Mouse (Mus musculus): ENCODE data around the gene Adam1b. TPM values are rescaled to one million over a fixed set of nuclear protein-coding genes. Genes with fewer than 3 reads are reported as not detected.

Gene Adam1b
- polyA plus RNA-seq, 2 experiments = 0.18 TPM; not detected in 1

DNA sequence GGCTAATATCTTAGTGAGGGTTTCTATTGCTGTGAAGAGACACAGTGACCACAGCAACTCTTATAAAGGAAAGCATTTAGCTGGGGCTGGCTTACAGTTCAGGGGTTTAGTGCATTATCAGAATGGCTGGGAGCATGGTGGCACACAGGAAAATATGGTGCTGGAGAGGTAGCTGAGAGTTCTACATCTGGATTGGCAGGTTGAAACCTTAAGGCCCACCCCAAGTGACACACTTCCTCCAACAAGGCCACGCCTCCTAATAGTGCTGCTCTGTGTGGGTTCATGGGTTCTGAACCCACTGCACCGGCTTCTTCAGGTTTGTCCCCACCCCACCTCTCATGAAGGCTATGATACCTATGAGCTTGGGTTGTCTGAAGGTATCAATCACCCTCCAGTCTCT, 30.8 kb downstream of the Adam1b start:
- 90% methylated on average over 2 of the region's 2 CpGs for WGBS
- Histone ChIP-seq H3K9ac (ENCODE audit: low read depth, low read length, severe bottlenecking) (no peak overlapping the region), H3K4me2 (replicated peaks; ENCODE audit: low read depth, low read length, severe bottlenecking) (no peak overlapping the region), H3K4me3 (replicated peaks; ENCODE audit: low read length) (no peak overlapping the region), H3K36me3 (ENCODE audit: control insufficient read depth, insufficient read depth, low read length) (no peaks in the 10 kb centered on the region), H3K9me3 (ENCODE audit: control insufficient read depth, low read length) (no peaks in the 10 kb centered on the region), H3K27me3 (ENCODE audit: control insufficient read depth, insufficient read depth, low read length) (no peaks in the 10 kb centered on the region), H3K27ac (replicated peaks; ENCODE audit: low read depth, low read length) (no peak overlapping the region), H3K4me1 (ENCODE audit: control insufficient read depth, insufficient read depth, low read length) (no peaks in the 10 kb centered on the region)
- no peak for TF ChIP-seq POLR2A (IDR thresholded peaks at IDR 0.05; ENCODE audit: borderline replicate concordance, extremely low read depth, insufficient read depth, insufficient read length)
- DNase-seq (ENCODE audit: low spot score) = no peak
- ATAC-seq (ENCODE audit: low FRiP score, low read depth) = no peak

DNA sequence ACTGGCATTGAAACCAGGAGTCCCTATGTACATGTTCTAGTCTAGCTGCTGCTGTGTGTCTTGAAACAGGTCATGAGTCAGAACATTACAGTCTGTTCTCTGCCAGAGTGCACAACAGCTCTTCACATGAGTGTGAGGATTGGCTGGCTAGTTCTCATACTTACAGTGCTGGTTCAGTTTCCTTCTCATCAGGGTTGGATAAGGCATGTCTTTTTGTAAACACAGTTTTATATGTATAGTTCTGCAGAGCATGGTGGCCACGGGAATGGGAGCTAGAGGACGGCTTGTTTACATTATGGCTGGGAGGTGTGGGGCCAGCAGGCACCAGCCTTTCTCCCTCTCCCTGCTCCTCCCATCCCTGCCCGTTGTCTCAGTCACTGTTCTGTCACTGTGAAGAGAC, 33.7 kb downstream of the Adam1b start:
- 23% methylated on average over 3 of the region's 3 CpGs for WGBS
- Histone ChIP-seq H3K27me3 (ENCODE audit: control insufficient read depth, insufficient read depth, low read length) (no peaks in the 10 kb centered on the region), H3K4me1 (ENCODE audit: control insufficient read depth, insufficient read depth, low read length) (no peaks in the 10 kb centered on the region), H3K9ac (ENCODE audit: low read depth, low read length, severe bottlenecking) (no peak overlapping the region), H3K36me3 (ENCODE audit: control insufficient read depth, insufficient read depth, low read length) (no peaks in the 10 kb centered on the region), H3K9me3 (ENCODE audit: control insufficient read depth, low read length) (no peaks in the 10 kb centered on the region), H3K27ac (replicated peaks; ENCODE audit: low read depth, low read length) (no peak overlapping the region), H3K4me2 (replicated peaks; ENCODE audit: low read depth, low read length, severe bottlenecking) (no peak overlapping the region), H3K4me3 (replicated peaks; ENCODE audit: low read length) (no peak overlapping the region)
- ATAC-seq (ENCODE audit: low FRiP score, low read depth) (no peak), DNase-seq (ENCODE audit: low spot score) (no peak)
- TF ChIP-seq POLR2A (IDR thresholded peaks at IDR 0.05; ENCODE audit: borderline replicate concordance, extremely low read depth, insufficient read depth, insufficient read length) = no peak

DNA sequence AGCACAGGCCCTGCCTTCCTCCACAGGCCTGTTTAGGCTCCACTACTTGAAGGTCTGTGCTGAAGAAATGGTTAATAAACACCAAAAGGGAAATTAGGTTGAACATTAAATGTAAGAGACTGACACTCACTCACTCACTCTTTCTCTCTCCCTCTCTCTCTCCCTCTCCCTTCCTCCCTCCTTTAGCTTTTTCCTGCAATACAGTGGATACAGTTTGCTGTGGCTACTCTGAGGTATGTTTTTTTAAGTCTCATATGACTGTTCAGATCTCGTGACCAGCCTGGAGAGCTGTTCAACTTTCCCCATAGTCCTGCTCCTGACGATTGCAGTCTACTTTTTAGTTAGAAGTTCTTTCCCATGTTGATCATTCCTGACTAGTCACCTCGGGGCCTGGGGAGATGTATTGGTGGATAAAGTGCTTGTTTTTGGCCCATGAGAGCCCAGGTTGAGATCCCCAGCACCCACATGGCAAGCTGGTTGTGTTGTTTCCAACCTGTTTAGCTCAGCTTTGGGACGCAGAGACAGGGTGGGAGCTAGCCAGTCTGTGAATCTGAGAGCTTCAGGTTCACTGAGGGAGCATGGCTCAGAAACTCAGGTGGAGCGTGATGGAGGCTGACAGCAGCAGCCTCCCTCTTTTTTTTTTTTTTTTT, 39.5 kb downstream of the Adam1b start:
- no peak for DNase-seq (ENCODE audit: low spot score)
- no peak overlapping the region for H3K4me3 ChIP-seq (replicated peaks; ENCODE audit: low read length)
- H3K27me3 ChIP-seq (ENCODE audit: control insufficient read depth, insufficient read depth, low read length) = no peaks in the 10 kb centered on the region
- no peaks in the 10 kb centered on the region for H3K4me1 ChIP-seq (ENCODE audit: control insufficient read depth, insufficient read depth, low read length)
- WGBS = 59% methylated on average over 5 of the region's 5 CpGs
- ATAC-seq (ENCODE audit: low FRiP score, low read depth) = no peak
- H3K9ac ChIP-seq (ENCODE audit: low read depth, low read length, severe bottlenecking) = peak overlapping the region; percentile 12; the same call in 1 of the 2 replicates
- H3K36me3 ChIP-seq (ENCODE audit: control insufficient read depth, insufficient read depth, low read length) = no peaks in the 10 kb centered on the region
- H3K9me3 ChIP-seq (ENCODE audit: control insufficient read depth, low read length) = no peaks in the 10 kb centered on the region
- no peak for TF ChIP-seq POLR2A (IDR thresholded peaks at IDR 0.05; ENCODE audit: borderline replicate concordance, extremely low read depth, insufficient read depth, insufficient read length)
- H3K4me2 ChIP-seq (replicated peaks; ENCODE audit: low read depth, low read length, severe bottlenecking) = no peak overlapping the region
- no peak overlapping the region for H3K27ac ChIP-seq (replicated peaks; ENCODE audit: low read depth, low read length)

DNA sequence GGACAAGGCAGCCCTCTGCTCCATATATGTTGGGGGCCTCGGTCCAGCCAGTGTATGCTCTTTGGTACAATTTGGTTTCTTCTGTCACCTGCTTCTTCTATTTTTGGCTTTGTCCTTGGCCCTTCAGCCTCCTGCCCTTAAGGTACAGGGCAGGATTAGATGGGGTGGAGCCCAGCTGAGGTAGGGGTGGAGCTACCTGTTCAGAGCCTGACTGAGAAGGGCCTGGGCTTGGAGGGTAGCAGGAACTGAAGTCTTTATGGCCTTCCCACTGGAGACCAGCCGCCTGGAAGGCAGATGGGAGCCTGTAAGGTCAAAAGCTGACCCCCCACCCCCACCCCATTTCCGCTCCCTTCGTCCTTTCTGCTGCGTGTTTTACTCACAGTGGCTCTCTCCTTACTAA, 40.3 kb downstream of the Adam1b start:
- ATAC-seq (ENCODE audit: low FRiP score, low read depth) (no peak), DNase-seq (ENCODE audit: low spot score) (no peak)
- TF ChIP-seq POLR2A (IDR thresholded peaks at IDR 0.05; ENCODE audit: borderline replicate concordance, extremely low read depth, insufficient read depth, insufficient read length) = no peak
- Histone ChIP-seq H3K9ac (ENCODE audit: low read depth, low read length, severe bottlenecking) (peak overlapping the region; percentile 12; the same call in 1 of the 2 replicates), H3K4me1 (ENCODE audit: control insufficient read depth, insufficient read depth, low read length) (no peaks in the 10 kb centered on the region), H3K27ac (replicated peaks; ENCODE audit: low read depth, low read length) (no peak overlapping the region), H3K36me3 (ENCODE audit: control insufficient read depth, insufficient read depth, low read length) (no peaks in the 10 kb centered on the region), H3K27me3 (ENCODE audit: control insufficient read depth, insufficient read depth, low read length) (no peaks in the 10 kb centered on the region), H3K4me2 (replicated peaks; ENCODE audit: low read depth, low read length, severe bottlenecking) (no peak overlapping the region), H3K9me3 (ENCODE audit: control insufficient read depth, low read length) (no peaks in the 10 kb centered on the region), H3K4me3 (replicated peaks; ENCODE audit: low read length) (no peak overlapping the region)
- WGBS = 46% methylated on average over 5 of the region's 5 CpGs

DNA sequence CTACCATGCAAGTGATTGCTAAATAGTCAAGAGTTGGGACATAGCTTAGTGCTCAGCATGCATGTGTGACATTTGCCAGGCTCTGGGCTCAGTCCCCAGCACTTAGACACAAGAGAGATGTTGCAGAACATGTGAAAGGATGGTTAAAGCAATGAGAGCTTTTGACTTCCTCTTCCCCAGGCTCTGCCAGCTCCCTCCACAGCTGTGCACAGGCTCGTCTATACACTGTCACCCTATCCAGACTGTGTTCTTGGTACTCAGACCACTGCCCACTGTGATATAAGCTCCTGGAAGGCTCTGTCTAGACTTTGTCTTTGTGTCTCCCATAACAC, 41.1 kb downstream of the Adam1b start:
- H3K4me3 ChIP-seq (replicated peaks; ENCODE audit: low read length) = no peak overlapping the region
- no peaks in the 10 kb centered on the region for H3K4me1 ChIP-seq (ENCODE audit: control insufficient read depth, insufficient read depth, low read length)
- 43% methylated on average over 1 of the region's 1 CpGs for WGBS
- TF ChIP-seq POLR2A (IDR thresholded peaks at IDR 0.05; ENCODE audit: borderline replicate concordance, extremely low read depth, insufficient read depth, insufficient read length) = no peak
- H3K9ac ChIP-seq (ENCODE audit: low read depth, low read length, severe bottlenecking) = no peak overlapping the region
- no peak overlapping the region for H3K4me2 ChIP-seq (replicated peaks; ENCODE audit: low read depth, low read length, severe bottlenecking)
- no peaks in the 10 kb centered on the region for H3K36me3 ChIP-seq (ENCODE audit: control insufficient read depth, insufficient read depth, low read length)
- ATAC-seq (ENCODE audit: low FRiP score, low read depth) = no peak
- H3K27ac ChIP-seq (replicated peaks; ENCODE audit: low read depth, low read length) = no peak overlapping the region
- no peak for DNase-seq (ENCODE audit: low spot score)
- no peaks in the 10 kb centered on the region for H3K9me3 ChIP-seq (ENCODE audit: control insufficient read depth, low read length)
- no peaks in the 10 kb centered on the region for H3K27me3 ChIP-seq (ENCODE audit: control insufficient read depth, insufficient read depth, low read length)
